Mouse (Mus musculus) lung, postnatal 0 days (tissue): ENCODE results near the gene Gm15517. TPM values are rescaled to one million over a fixed set of nuclear protein-coding genes. Genes with fewer than 3 reads are reported as not detected.

Experiments used
- ATAC-seq: fragments of 200-750 bp; cut with Nextera tagmentation; 2 replicates; pipeline ENCODE4 v1.8.0; 2017; ENCODE audit warnings: moderate library complexity
- DNase-seq: peaks from one replicate; pipeline ENCODE4 v3.0.0-alpha.2; 2016; ENCODE audit warnings: low spot score
- H3K27ac ChIP-seq: fragments of 300-500 bp; sonication (generic); 2 replicates; pipeline ENCODE4 v1.5.1; 2014; ENCODE audit warnings: antibody characterized with exemption, mild to moderate bottlenecking, low read length, mixed read lengths
- H3K27me3 ChIP-seq: fragments of 300-500 bp; sonication (generic); replicated peaks from 2 replicates; pipeline ENCODE4 v1.6.1; 2014; ENCODE audit warnings: low read length, mixed read lengths; ENCODE audit not compliant: insufficient read depth
- H3K36me3 ChIP-seq: fragments of 300-500 bp; sonication (generic); 2 replicates; pipeline ENCODE4 v1.6.1; 2014; ENCODE audit warnings: low read length, mixed read lengths; ENCODE audit not compliant: insufficient read depth
- H3K4me1 ChIP-seq: fragments of 300-500 bp; sonication (generic); 2 replicates; pipeline ENCODE4 v1.6.1; 2014; ENCODE audit warnings: antibody characterized with exemption, low read depth, low read length, mixed read lengths; ENCODE audit not compliant: insufficient read depth
- H3K4me2 ChIP-seq: fragments of 300-500 bp; sonication (generic); replicated peaks from 2 replicates; pipeline ENCODE4 v1.6.1; 2014; ENCODE audit warnings: low read depth, mild to moderate bottlenecking, low read length, moderate library complexity, mixed read lengths
- H3K4me3 ChIP-seq: fragments of 300-500 bp; sonication (generic); 2 replicates; pipeline ENCODE4 v1.5.1; 2014; ENCODE audit warnings: low read depth, low read length
- H3K9ac ChIP-seq: fragments of 300-500 bp; sonication (generic); replicated peaks from 2 replicates; pipeline ENCODE4 v1.6.1; 2014; ENCODE audit warnings: low read depth, mild to moderate bottlenecking
- H3K9me3 ChIP-seq: fragments of 300-500 bp; sonication (generic); 2 replicates; pipeline ENCODE4 v1.6.1; 2016; ENCODE audit warnings: low read length, mixed read lengths
- CTCF ChIP-seq: IDR thresholded peaks from 2 replicates; pipeline ENCODE4 v1.5.1; 2016; ENCODE audit warnings: antibody characterized with exemption, mild to moderate bottlenecking
- EP300 ChIP-seq: IDR thresholded peaks from 2 replicates; pipeline ENCODE4 v1.6.1; 2016; ENCODE audit warnings: antibody characterized with exemption, mild to moderate bottlenecking, control low read depth
- WGBS: fragments of 180-500 bp; shearing (Covaris S2); extraction: QIAGEN DNeasy Blood & Tissue Kit; methylation state at CpG from one replicate; pipeline ENCODE4 v1.1.7; 2014; 5-methylcytosine and 5-hydroxymethylcytosine counted together
- polyA plus RNA-seq: library from polyadenylated mRNA; unstranded; fragments of >200 nt; fragmentation: Nextera tagmentation; extraction: Ambion mirVana; gene quantifications from 2 replicates; pipeline ENCODE4 v1.2.1, GENCODE M21; 2015

Gm15517 gene
- polyA plus RNA-seq, 1 experiment from 2014 or later = not detected

DNA sequence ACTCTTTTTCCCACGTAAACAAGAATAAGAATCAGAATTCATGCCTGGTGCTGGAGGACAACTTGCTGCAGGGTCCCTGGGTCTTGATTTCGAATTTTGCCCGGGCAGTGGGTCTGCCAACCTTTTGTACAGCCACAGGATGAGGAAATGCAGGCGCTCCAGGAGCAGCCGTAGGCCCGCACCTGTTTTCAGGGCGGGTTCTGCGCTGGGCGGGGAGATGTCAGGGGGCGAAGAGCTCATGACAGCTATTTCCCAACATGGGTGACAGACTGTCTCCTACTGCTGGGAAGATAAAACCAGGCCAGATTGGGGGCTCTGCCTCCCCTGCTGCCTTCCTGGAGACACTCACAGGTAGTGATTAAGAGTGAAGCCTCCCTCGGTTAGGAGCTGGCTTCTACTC, 12.8 kb downstream of the Gm15517 start:
- ATAC-seq = no peak
- Histone ChIP-seq H3K9me3 (no peaks in the 10 kb centered on the region), H3K27me3 (peaks cover 10% of the 10 kb centered on the region; the same call in 1 of the 2 replicates), H3K9ac (no peak overlapping the region), H3K4me2 (no peak overlapping the region), H3K27ac (no peak overlapping the region), H3K4me1 (no peaks in the 10 kb centered on the region), H3K36me3 (no peaks in the 10 kb centered on the region), H3K4me3 (no peak overlapping the region)
- TF ChIP-seq EP300 = no peak
- TF ChIP-seq CTCF = no peak
- no peak for DNase-seq
- 26% methylated on average over 11 of the region's 11 CpGs for WGBS

- no peak for ATAC-seq
- 75% methylated on average over 3 of the region's 3 CpGs for WGBS
- TF ChIP-seq EP300 (no peak), CTCF (no peak)
Observed at GRCm38 (mm10) chr7:44275546-44275945, 14.3 kb downstream of the Gm15517 start.

DNA sequence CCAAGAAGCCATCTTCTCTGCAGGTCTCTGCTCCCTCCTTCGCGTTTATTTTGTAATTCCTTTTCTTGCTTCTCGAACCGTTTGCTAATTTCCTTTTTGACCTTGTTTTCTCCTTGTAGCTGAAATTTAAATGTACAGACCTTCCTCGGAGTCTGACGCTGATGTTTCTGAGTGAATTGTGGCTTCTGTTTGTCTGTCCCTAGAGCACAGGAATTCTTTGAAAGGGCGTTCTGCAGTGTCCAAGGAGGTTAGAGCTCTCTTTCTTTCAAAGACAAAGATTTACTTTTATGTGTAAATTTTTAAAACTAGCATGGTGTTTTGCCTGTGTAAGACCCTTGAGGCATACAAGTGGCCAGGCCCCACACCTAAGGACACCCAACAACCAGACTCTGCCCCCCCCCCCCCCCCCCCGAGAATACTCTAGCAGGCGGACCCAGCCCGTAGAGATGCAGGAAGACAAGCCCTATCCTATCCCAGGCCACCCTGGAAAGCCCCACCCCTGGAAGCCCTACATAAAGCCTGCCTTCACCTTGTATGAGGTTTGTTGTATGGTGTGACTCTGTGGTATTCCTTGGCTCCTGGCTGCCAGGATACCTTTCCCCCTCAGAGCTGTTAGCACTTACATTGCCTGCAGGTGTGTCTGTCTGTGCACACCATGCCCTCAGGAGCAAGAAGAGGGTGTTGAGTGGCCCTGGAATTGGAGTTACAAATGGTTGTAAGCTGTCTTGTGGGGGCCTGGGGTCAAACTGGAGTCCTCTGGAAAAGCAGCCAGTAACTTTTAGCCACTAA, 15.4 kb downstream of the Gm15517 start:
- TF ChIP-seq EP300 (no peak), CTCF (no peak)
- H3K9ac ChIP-seq = no peak overlapping the region
- DNase-seq = no peak
- no peak overlapping the region for H3K27ac ChIP-seq
- ATAC-seq = no peak
- no peak overlapping the region for H3K4me3 ChIP-seq
- H3K4me2 ChIP-seq = no peak overlapping the region
- H3K4me1 ChIP-seq = no peaks in the 10 kb centered on the region
- peaks cover 10% of the 10 kb centered on the region; the same call in 1 of the 2 replicates for H3K27me3 ChIP-seq
- H3K9me3 ChIP-seq = no peaks in the 10 kb centered on the region
- no peaks in the 10 kb centered on the region for H3K36me3 ChIP-seq
- WGBS = 66% methylated on average over 9 of the region's 10 CpGs

More at GRCm38 (mm10) chr7:44275546-44275945, 14.3 kb downstream of the Gm15517 start:
- H3K27ac ChIP-seq = no peak overlapping the region
- H3K9ac ChIP-seq = no peak overlapping the region
- H3K4me3 ChIP-seq = no peak overlapping the region
- H3K9me3 ChIP-seq = no peaks in the 10 kb centered on the region
- no peak overlapping the region for H3K4me2 ChIP-seq
- no peaks in the 10 kb centered on the region for H3K4me1 ChIP-seq
- H3K27me3 ChIP-seq = peaks cover 10% of the 10 kb centered on the region; the same call in 1 of the 2 replicates
- H3K36me3 ChIP-seq = no peaks in the 10 kb centered on the region
- no peak for DNase-seq

DNA sequence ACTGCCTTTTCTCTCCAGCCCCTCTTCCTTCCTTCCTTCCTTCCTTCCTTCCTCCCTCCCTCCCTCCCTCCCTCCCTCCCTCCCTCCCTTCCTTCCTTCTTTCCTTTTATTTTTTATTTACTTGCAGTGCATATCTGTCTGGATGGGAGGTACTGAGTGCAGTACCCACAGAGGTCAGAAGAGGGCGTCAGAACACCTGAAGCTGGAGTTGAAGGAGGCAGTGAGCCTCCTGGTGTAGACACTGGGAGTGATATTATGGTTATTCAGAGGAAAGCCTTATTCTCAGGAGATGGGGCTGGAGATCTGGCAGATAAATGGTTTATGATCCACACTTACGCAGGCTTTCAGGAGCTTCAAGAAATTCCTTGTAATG, 16.0 kb downstream of the Gm15517 start:
- H3K9ac ChIP-seq = no peak overlapping the region
- H3K9me3 ChIP-seq = no peaks in the 10 kb centered on the region
- ATAC-seq (no peak), DNase-seq (no peak)
- peak; percentile 65 for TF ChIP-seq CTCF
- no peak for TF ChIP-seq EP300
- no peak overlapping the region for H3K27ac ChIP-seq
- no peak overlapping the region for H3K4me2 ChIP-seq
- H3K4me3 ChIP-seq = no peak overlapping the region
- peaks cover 10% of the 10 kb centered on the region; the same call in 1 of the 2 replicates for H3K27me3 ChIP-seq
- H3K4me1 ChIP-seq = no peaks in the 10 kb centered on the region
- H3K36me3 ChIP-seq = no peaks in the 10 kb centered on the region
- 46% methylated on average over 2 of the region's 2 CpGs for WGBS

- H3K4me2 ChIP-seq = no peak overlapping the region
- no peaks in the 10 kb centered on the region for H3K9me3 ChIP-seq
- H3K27ac ChIP-seq = no peak overlapping the region
- H3K4me1 ChIP-seq = no peaks in the 10 kb centered on the region
- no peak overlapping the region for H3K4me3 ChIP-seq
- 47% methylated on average over 1 of the region's 1 CpGs for WGBS
- H3K36me3 ChIP-seq = no peaks in the 10 kb centered on the region
- ATAC-seq (no peak), DNase-seq (peak; percentile 39)
- H3K27me3 ChIP-seq = no peaks in the 10 kb centered on the region
- no peak overlapping the region for H3K9ac ChIP-seq
- TF ChIP-seq EP300 = no peak
- TF ChIP-seq CTCF = no peak
Observed at GRCm38 (mm10) chr7:44280959-44281358, 19.7 kb downstream of the Gm15517 start.

- Histone ChIP-seq H3K4me1 (no peaks in the 10 kb centered on the region), H3K4me2 (no peak overlapping the region), H3K4me3 (no peak overlapping the region), H3K27ac (no peak overlapping the region), H3K9me3 (no peaks in the 10 kb centered on the region), H3K36me3 (no peaks in the 10 kb centered on the region), H3K9ac (no peak overlapping the region), H3K27me3 (no peaks in the 10 kb centered on the region)
- DNase-seq = no peak
- no peak for TF ChIP-seq EP300
- 61% methylated on average over 7 of the region's 7 CpGs for WGBS
- ATAC-seq = no peak
Observed at GRCm38 (mm10) chr7:44281586-44281985, 20.3 kb downstream of the Gm15517 start.
